Mouse (Mus musculus) embryonic fibroblast, embryonic 13.5 days (primary cell): ENCODE data around the gene Olfr658.

Experiments
- CTCF ChIP-seq: IDR thresholded peaks from 2 replicates; pipeline ENCODE4 v1.5.1; 2011; ENCODE audit warnings: mild to moderate bottlenecking, control low read depth, low read length, moderate library complexity, borderline replicate concordance; ENCODE audit not compliant: insufficient read depth
- POLR2A ChIP-seq: IDR thresholded peaks from 2 replicates; pipeline ENCODE4 v1.6.1; 2011; ENCODE audit warnings: low read depth, mild to moderate bottlenecking, control low read depth, low read length, moderate library complexity

DNA sequence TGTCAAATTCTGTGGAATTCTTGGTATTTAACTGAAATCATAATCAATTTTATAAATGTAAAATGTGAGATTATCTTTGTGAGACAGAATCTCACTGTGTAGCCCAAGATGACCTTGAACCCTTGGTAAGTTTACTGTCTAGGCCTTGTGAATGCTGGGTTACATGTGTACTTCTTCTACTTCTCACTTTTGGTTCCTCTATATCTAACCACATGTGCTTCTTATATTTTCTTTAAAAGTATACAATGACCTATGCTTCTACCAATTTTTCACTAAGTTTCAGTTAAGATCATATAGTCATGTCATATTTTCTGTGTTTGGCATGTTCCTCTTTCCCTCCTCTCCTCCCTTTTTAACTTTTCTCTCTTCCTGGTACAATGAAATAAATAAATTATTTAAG lies 42.4 kb downstream of the Olfr658 start:
- TF ChIP-seq POLR2A (no peak), CTCF (no peak)
